Mouse (Mus musculus): Measurements from ENCODE around the gene Trim47. TPM values are rescaled to one million over a fixed set of nuclear protein-coding genes. Genes with fewer than 3 reads are reported as not detected.

Gene Trim47
- total and polyA plus RNA-seq, 2 experiments from 2014 or later: 42.8 to 89.0 TPM

DNA sequence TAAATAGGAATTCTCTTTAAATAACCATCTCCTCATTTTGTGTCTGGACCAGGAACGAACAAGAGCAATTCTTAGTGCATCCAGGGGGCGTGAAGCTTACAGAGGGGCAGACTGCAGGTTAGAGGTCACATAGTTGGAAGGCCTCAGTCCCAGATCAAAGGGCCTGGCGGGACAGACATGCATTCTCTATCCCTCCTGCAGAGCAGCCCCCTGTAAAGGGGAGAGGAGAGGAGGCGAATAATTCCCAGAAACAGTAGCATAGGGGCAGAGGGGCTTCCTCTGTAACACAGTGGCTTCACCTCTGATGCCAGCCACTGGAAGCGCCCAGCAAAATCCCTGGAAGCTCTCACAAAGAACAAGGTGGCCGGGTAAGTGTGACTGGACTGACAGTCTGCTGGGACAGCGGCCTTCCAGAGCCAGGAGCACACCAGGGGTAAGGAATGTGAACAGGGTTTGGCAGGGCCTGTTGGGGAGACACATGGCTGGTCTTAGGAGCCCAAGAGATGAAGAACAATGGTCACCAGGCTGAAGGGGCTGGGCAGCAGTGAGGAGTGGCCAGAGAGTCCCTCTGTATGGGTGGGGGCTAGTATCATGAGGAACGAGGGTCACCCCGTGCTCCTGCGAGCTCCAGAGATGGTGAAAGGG lies 48.2 kb downstream of the Trim47 start:
- H3K9me3 ChIP-seq (replicated peaks; ENCODE audit: control insufficient read depth, low read length): no peaks in the 10 kb centered on the region
- H3K27ac ChIP-seq (ENCODE audit: low read depth): no peak overlapping the region
- H3K4me3 ChIP-seq (ENCODE audit: low read depth, low read length): no peak overlapping the region
- no peak overlapping the region for H3K4me2 ChIP-seq (ENCODE audit: low read depth, low read length)
- H3K9ac ChIP-seq (replicated peaks; ENCODE audit: low read depth, low read length): no peak overlapping the region; the same call in 1 of the 2 replicates
- DNase-seq (ENCODE audit: low spot score) (no peak), ATAC-seq (ENCODE audit: insufficient read depth, low read depth) (no peak)
- 60% methylated on average over 10 of the region's 10 CpGs for WGBS
- TF ChIP-seq CTCF (IDR thresholded peaks at IDR 0.05; ENCODE audit: low read depth) (no peak), EP300 (IDR thresholded peaks at IDR 0.05; ENCODE audit: low read depth) (no peak)
- H3K27me3 ChIP-seq (ENCODE audit: control insufficient read depth, insufficient read depth, low read length): no peaks in the 10 kb centered on the region
- H3K4me1 ChIP-seq (ENCODE audit: control insufficient read depth, insufficient read depth): no peaks in the 10 kb centered on the region
- peaks cover 50% of the 10 kb centered on the region for H3K36me3 ChIP-seq (replicated peaks; ENCODE audit: control insufficient read depth, insufficient read depth, low read length)

- no peak for DNase-seq (ENCODE audit: low spot score)
- no peaks in the 10 kb centered on the region for H3K4me1 ChIP-seq (ENCODE audit: control insufficient read depth, insufficient read depth)
- H3K27ac ChIP-seq (ENCODE audit: low read depth): peak overlapping the region; percentile 43; the same call in 1 of the 2 replicates
- H3K9ac ChIP-seq (replicated peaks; ENCODE audit: low read depth, low read length): no peak overlapping the region
- ATAC-seq (ENCODE audit: insufficient read depth, low read depth): no peak
- TF ChIP-seq CTCF (IDR thresholded peaks at IDR 0.05; ENCODE audit: low read depth) (no peak), EP300 (IDR thresholded peaks at IDR 0.05; ENCODE audit: low read depth) (no peak)
- peaks cover 45% of the 10 kb centered on the region for H3K36me3 ChIP-seq (replicated peaks; ENCODE audit: control insufficient read depth, insufficient read depth, low read length)
- H3K9me3 ChIP-seq (replicated peaks; ENCODE audit: control insufficient read depth, low read length): no peaks in the 10 kb centered on the region
- 24% methylated on average over 16 of the region's 16 CpGs for WGBS
- no peak overlapping the region for H3K4me3 ChIP-seq (ENCODE audit: low read depth, low read length)
- no peaks in the 10 kb centered on the region for H3K27me3 ChIP-seq (ENCODE audit: control insufficient read depth, insufficient read depth, low read length)
- H3K4me2 ChIP-seq (ENCODE audit: low read depth, low read length): peak overlapping the region; percentile 10
Observed at GRCm38 (mm10) chr11:116078221-116078620, 48.8 kb downstream of the Trim47 start.

- Histone ChIP-seq H3K27ac (ENCODE audit: low read depth) (peak within 1 kb of the TSS; percentile 43; the same call in 1 of the 2 replicates), H3K4me1 (ENCODE audit: control insufficient read depth, insufficient read depth) (no peaks in the 10 kb centered on the region), H3K4me2 (ENCODE audit: low read depth, low read length) (peak within 1 kb of the TSS; percentile 10), H3K4me3 (ENCODE audit: low read depth, low read length) (peak within 1 kb of the TSS; percentile 19; the same call in 1 of the 2 replicates), H3K27me3 (ENCODE audit: control insufficient read depth, insufficient read depth, low read length) (no peaks in the 10 kb centered on the region), H3K9me3 (replicated peaks; ENCODE audit: control insufficient read depth, low read length) (no peaks in the 10 kb centered on the region), H3K36me3 (replicated peaks; ENCODE audit: control insufficient read depth, insufficient read depth, low read length) (peaks cover 41% of the 10 kb centered on the region), H3K9ac (replicated peaks; ENCODE audit: low read depth, low read length) (no peak within 1 kb of the TSS; the same call in 1 of the 2 replicates)
- ATAC-seq (ENCODE audit: insufficient read depth, low read depth) (no peak), DNase-seq (ENCODE audit: low spot score) (no peak)
- TF ChIP-seq EP300 (IDR thresholded peaks at IDR 0.05; ENCODE audit: low read depth) (no peak), CTCF (IDR thresholded peaks at IDR 0.05; ENCODE audit: low read depth) (peak; percentile 16; the same call in 1 of the 2 replicates)
- WGBS: 59% methylated on average over 22 of the region's 22 CpGs
Observed at GRCm38 (mm10) chr11:116077446-116078204, 49.4 kb downstream of the Trim47 start, which contains the start of gene Unc13d. Gene Unc13d (minus strand): TSS chr11:116077961.

- H3K36me3 ChIP-seq (replicated peaks; ENCODE audit: control insufficient read depth, insufficient read depth, low read length): peaks cover 33% of the 10 kb centered on the region
- H3K27me3 ChIP-seq (ENCODE audit: control insufficient read depth, insufficient read depth, low read length): no peaks in the 10 kb centered on the region
- H3K9me3 ChIP-seq (replicated peaks; ENCODE audit: control insufficient read depth, low read length): no peaks in the 10 kb centered on the region
- DNase-seq (ENCODE audit: low spot score) (no peak), ATAC-seq (ENCODE audit: insufficient read depth, low read depth) (no peak)
- H3K27ac ChIP-seq (ENCODE audit: low read depth): peak overlapping the region; percentile 13; the same call in 1 of the 2 replicates
- 67% methylated on average over 7 of the region's 7 CpGs for WGBS
- H3K9ac ChIP-seq (replicated peaks; ENCODE audit: low read depth, low read length): no peak overlapping the region; the same call in 1 of the 2 replicates
- no peaks in the 10 kb centered on the region for H3K4me1 ChIP-seq (ENCODE audit: control insufficient read depth, insufficient read depth)
- TF ChIP-seq CTCF (IDR thresholded peaks at IDR 0.05; ENCODE audit: low read depth) (no peak), EP300 (IDR thresholded peaks at IDR 0.05; ENCODE audit: low read depth) (no peak)
- H3K4me3 ChIP-seq (ENCODE audit: low read depth, low read length): peak overlapping the region; percentile 19; the same call in 1 of the 2 replicates
- H3K4me2 ChIP-seq (ENCODE audit: low read depth, low read length): peak overlapping the region; percentile 10; the same call in 1 of the 2 replicates
Observed at GRCm38 (mm10) chr11:116076836-116077235, 50.2 kb downstream of the Trim47 start.

GRCm38 (mm10) chr11:116076266-116076540 lies 50.8 kb downstream of the Trim47 start:
- Histone ChIP-seq H3K4me3 (ENCODE audit: low read depth, low read length) (no peak overlapping the region), H3K4me2 (ENCODE audit: low read depth, low read length) (no peak overlapping the region; the same call in 1 of the 2 replicates), H3K27me3 (ENCODE audit: control insufficient read depth, insufficient read depth, low read length) (no peaks in the 10 kb centered on the region), H3K4me1 (ENCODE audit: control insufficient read depth, insufficient read depth) (no peaks in the 10 kb centered on the region), H3K9ac (replicated peaks; ENCODE audit: low read depth, low read length) (no peak overlapping the region), H3K36me3 (replicated peaks; ENCODE audit: control insufficient read depth, insufficient read depth, low read length) (peaks cover 26% of the 10 kb centered on the region), H3K9me3 (replicated peaks; ENCODE audit: control insufficient read depth, low read length) (no peaks in the 10 kb centered on the region), H3K27ac (ENCODE audit: low read depth) (no peak overlapping the region)
- no peak for TF ChIP-seq CTCF (IDR thresholded peaks at IDR 0.05; ENCODE audit: low read depth)
- no peak for TF ChIP-seq EP300 (IDR thresholded peaks at IDR 0.05; ENCODE audit: low read depth)
- no peak for DNase-seq (ENCODE audit: low spot score)
- WGBS: 69% methylated on average over 7 of the region's 7 CpGs
- no peak; the same call in 1 of the 2 replicates for ATAC-seq (ENCODE audit: insufficient read depth, low read depth)

Data from heart, postnatal 0 days (tissue).